Mouse (Mus musculus) midbrain, embryonic 11.5 days (tissue): ENCODE measurements at regions not wholly inside any gene's neighbourhood (a gene's known extent, or its start where the extent isn't known, plus 50 kb on each side); places are given as distances from the start of the nearest gene placed in this dataset.

Source experiments
- ATAC-seq: fragments of 200-750 bp; cut with Nextera tagmentation; 2 replicates; pipeline ENCODE4 v1.8.0; 2017; ENCODE audit warnings: moderate TSS enrichment, moderate library complexity; ENCODE audit not compliant: low FRiP score
- DNase-seq: peaks from one replicate; pipeline ENCODE4 v3.0.0; 2015; ENCODE audit warnings: low spot score; ENCODE audit errors: missing footprints
- H3K27ac ChIP-seq: fragments of 300-500 bp; sonication (generic); 2 replicates; pipeline ENCODE4 v1.5.1; 2014; ENCODE audit warnings: low read depth, low read length
- H3K27me3 ChIP-seq: fragments of 300-500 bp; sonication (generic); 2 replicates; pipeline ENCODE4 v1.6.1; 2014; ENCODE audit warnings: mild to moderate bottlenecking, low read length, moderate library complexity, mixed read lengths; ENCODE audit not compliant: control insufficient read depth, insufficient read depth
- H3K36me3 ChIP-seq: fragments of 300-500 bp; sonication (generic); 2 replicates; pipeline ENCODE4 v1.6.1; 2014; ENCODE audit warnings: mild to moderate bottlenecking, low read length, moderate library complexity, mixed read lengths; ENCODE audit not compliant: control insufficient read depth, insufficient read depth
- H3K4me1 ChIP-seq: fragments of 300-500 bp; sonication (generic); 2 replicates; pipeline ENCODE4 v1.6.1; 2014; ENCODE audit warnings: low read length; ENCODE audit not compliant: control insufficient read depth, insufficient read depth
- H3K4me2 ChIP-seq: fragments of 300-500 bp; sonication (generic); 2 replicates; pipeline ENCODE4 v1.6.1; 2014; ENCODE audit warnings: mild to moderate bottlenecking, moderate library complexity
- H3K4me3 ChIP-seq: fragments of 300-500 bp; sonication (generic); 2 replicates; pipeline ENCODE4 v1.5.1; 2014; ENCODE audit warnings: low read depth, low read length
- H3K9ac ChIP-seq: fragments of 300-500 bp; sonication (generic); 2 replicates; pipeline ENCODE4 v1.6.1; 2014; ENCODE audit warnings: low read length
- H3K9me3 ChIP-seq: fragments of 300-500 bp; sonication (generic); 2 replicates; pipeline ENCODE4 v1.6.1; 2016; ENCODE audit warnings: low read length; ENCODE audit not compliant: control insufficient read depth
- WGBS: fragments of 180-500 bp; shearing (Covaris S2); extraction: QIAGEN DNeasy Blood & Tissue Kit; methylation state at CpG from one replicate; pipeline ENCODE4 v1.1.7; 2014; 5-methylcytosine and 5-hydroxymethylcytosine counted together

- H3K9me3 ChIP-seq: peaks cover 3% of the 10 kb centered on the region; the same call in 1 of the 2 replicates
- DNase-seq (no peak), ATAC-seq (no peak)
- no peaks in the 10 kb centered on the region for H3K36me3 ChIP-seq
- H3K4me2 ChIP-seq: no peak overlapping the region
- H3K27me3 ChIP-seq: no peaks in the 10 kb centered on the region
- H3K4me3 ChIP-seq: no peak overlapping the region
- H3K9ac ChIP-seq: no peak overlapping the region
- no peaks in the 10 kb centered on the region for H3K4me1 ChIP-seq
- H3K27ac ChIP-seq: no peak overlapping the region
- WGBS: 92% methylated on average over 2 of the region's 2 CpGs
These were observed 55.3 kb upstream of the Spaca1 start for GRCm38 (mm10) chr4:34105251-34105650.

- no peaks in the 10 kb centered on the region for H3K4me1 ChIP-seq
- no peaks in the 10 kb centered on the region for H3K9me3 ChIP-seq
- no peak overlapping the region for H3K4me3 ChIP-seq
- H3K36me3 ChIP-seq: no peaks in the 10 kb centered on the region
- no peak overlapping the region for H3K9ac ChIP-seq
- no peak overlapping the region for H3K27ac ChIP-seq
- ATAC-seq: no peak
- no peak for DNase-seq
- no peaks in the 10 kb centered on the region for H3K27me3 ChIP-seq
- 83% methylated on average over 6 of the region's 6 CpGs for WGBS
- no peak overlapping the region for H3K4me2 ChIP-seq
These were observed 64.3 kb upstream of the Spaca1 start for GRCm38 (mm10) chr4:34114323-34114722.

- H3K4me2 ChIP-seq: no peak overlapping the region
- no peaks in the 10 kb centered on the region for H3K4me1 ChIP-seq
- ATAC-seq (no peak), DNase-seq (no peak)
- H3K4me3 ChIP-seq: no peak overlapping the region
- H3K9ac ChIP-seq: no peak overlapping the region
- 94% methylated on average over 1 of the region's 1 CpGs for WGBS
- H3K36me3 ChIP-seq: no peaks in the 10 kb centered on the region
- no peaks in the 10 kb centered on the region for H3K9me3 ChIP-seq
- no peaks in the 10 kb centered on the region for H3K27me3 ChIP-seq
- H3K27ac ChIP-seq: no peak overlapping the region
These were observed 67.1 kb upstream of the Spaca1 start for GRCm38 (mm10) chr4:34117086-34117485.

GRCm38 (mm10) chr4:34122959-34123520 is 73.0 kb upstream of the Spaca1 start:
- WGBS: 84% methylated on average over 9 of the region's 9 CpGs
- DNase-seq (no peak), ATAC-seq (no peak)
- Histone ChIP-seq H3K4me1 (no peaks in the 10 kb centered on the region), H3K27me3 (no peaks in the 10 kb centered on the region), H3K9me3 (no peaks in the 10 kb centered on the region), H3K4me2 (no peak overlapping the region), H3K36me3 (no peaks in the 10 kb centered on the region), H3K27ac (no peak overlapping the region), H3K4me3 (no peak overlapping the region), H3K9ac (no peak overlapping the region)

GRCm38 (mm10) chr4:34128224-34128623 is 78.2 kb upstream of the Spaca1 start:
- 63% methylated on average over 4 of the region's 4 CpGs for WGBS
- no peaks in the 10 kb centered on the region for H3K9me3 ChIP-seq
- no peak for DNase-seq
- no peaks in the 10 kb centered on the region for H3K4me1 ChIP-seq
- no peak overlapping the region for H3K27ac ChIP-seq
- no peak for ATAC-seq
- no peak overlapping the region for H3K9ac ChIP-seq
- H3K27me3 ChIP-seq: no peaks in the 10 kb centered on the region
- H3K4me2 ChIP-seq: no peak overlapping the region
- H3K36me3 ChIP-seq: no peaks in the 10 kb centered on the region
- H3K4me3 ChIP-seq: no peak overlapping the region

- DNase-seq (no peak), ATAC-seq (no peak)
- WGBS: 87% methylated on average over 2 of the region's 2 CpGs
These were observed 96.3 kb upstream of the Spaca1 start for GRCm38 (mm10) chr4:34146133-34146867.

GRCm38 (mm10) chr4:34148956-34149739 is 99.2 kb upstream of the Spaca1 start:
- ATAC-seq: no peak
- Histone ChIP-seq H3K36me3 (no peaks in the 10 kb centered on the region), H3K4me2 (no peak overlapping the region), H3K9ac (no peak overlapping the region), H3K4me1 (no peaks in the 10 kb centered on the region), H3K9me3 (no peaks in the 10 kb centered on the region), H3K4me3 (no peak overlapping the region), H3K27ac (no peak overlapping the region), H3K27me3 (no peaks in the 10 kb centered on the region)
- 71% methylated on average over 5 of the region's 5 CpGs for WGBS
- no peak for DNase-seq

More at GRCm38 (mm10) chr4:34146133-34146867, 96.3 kb upstream of the Spaca1 start:
- Histone ChIP-seq H3K36me3 (no peaks in the 10 kb centered on the region), H3K9ac (no peak overlapping the region), H3K27me3 (no peaks in the 10 kb centered on the region), H3K27ac (no peak overlapping the region), H3K9me3 (no peaks in the 10 kb centered on the region), H3K4me1 (no peaks in the 10 kb centered on the region), H3K4me2 (no peak overlapping the region), H3K4me3 (no peak overlapping the region)

- no peak overlapping the region for H3K4me2 ChIP-seq
- no peaks in the 10 kb centered on the region for H3K27me3 ChIP-seq
- no peaks in the 10 kb centered on the region for H3K4me1 ChIP-seq
- DNase-seq: no peak
- 81% methylated on average over 10 of the region's 10 CpGs for WGBS
- no peaks in the 10 kb centered on the region for H3K36me3 ChIP-seq
- no peak overlapping the region for H3K27ac ChIP-seq
- no peak overlapping the region for H3K4me3 ChIP-seq
- no peaks in the 10 kb centered on the region for H3K9me3 ChIP-seq
- no peak overlapping the region for H3K9ac ChIP-seq
- ATAC-seq: no peak
These were observed 101.8 kb upstream of the Spaca1 start for GRCm38 (mm10) chr4:34151605-34152347.
